Mouse (Mus musculus): ENCODE measurements around the gene Efl1. TPM values are rescaled to one million over a fixed set of nuclear protein-coding genes. Genes with fewer than 3 reads are reported as not detected.

The Efl1 gene
- total RNA-seq, 1 experiment from 2014 or later: 34.4 TPM

GRCm38 (mm10) chr7:82783693-82784092 lies 135.3 kb downstream of the Efl1 start:
- no peak for ATAC-seq (replicated peaks in 1 of 2; ENCODE audit: insufficient read depth in 1 of 2, low FRiP score in 2 of 2, low TSS enrichment in 1 of 2, low read depth in 1 of 2, poor library complexity in 2 of 2, severe bottlenecking in 2 of 2)

GRCm38 (mm10) chr7:82785335-82785934 lies 137.0 kb downstream of the Efl1 start:
- ATAC-seq (replicated peaks in 1 of 2; ENCODE audit: insufficient read depth in 1 of 2, low FRiP score in 2 of 2, low TSS enrichment in 1 of 2, low read depth in 1 of 2, poor library complexity in 2 of 2, severe bottlenecking in 2 of 2): no peak

- ATAC-seq (replicated peaks in 1 of 2; ENCODE audit: insufficient read depth in 1 of 2, low FRiP score in 2 of 2, low TSS enrichment in 1 of 2, low read depth in 1 of 2, poor library complexity in 2 of 2, severe bottlenecking in 2 of 2): no peak
Observed at GRCm38 (mm10) chr7:82785970-82786647, 137.7 kb downstream of the Efl1 start.

- ATAC-seq (replicated peaks in 1 of 2; ENCODE audit: insufficient read depth in 1 of 2, low FRiP score in 2 of 2, low TSS enrichment in 1 of 2, low read depth in 1 of 2, poor library complexity in 2 of 2, severe bottlenecking in 2 of 2): no peak
Observed at GRCm38 (mm10) chr7:82792644-82793043, 144.2 kb downstream of the Efl1 start.

- ATAC-seq (replicated peaks in 1 of 2; ENCODE audit: insufficient read depth in 1 of 2, low FRiP score in 2 of 2, low TSS enrichment in 1 of 2, low read depth in 1 of 2, poor library complexity in 2 of 2, severe bottlenecking in 2 of 2): no peak
Observed at GRCm38 (mm10) chr7:82793111-82793510, 144.7 kb downstream of the Efl1 start.

- ATAC-seq (replicated peaks in 1 of 2; ENCODE audit: insufficient read depth in 1 of 2, low FRiP score in 2 of 2, low TSS enrichment in 1 of 2, low read depth in 1 of 2, poor library complexity in 2 of 2, severe bottlenecking in 2 of 2): no peak
Observed at GRCm38 (mm10) chr7:82794542-82794941, 146.1 kb downstream of the Efl1 start.

GRCm38 (mm10) chr7:82802206-82802605 lies 153.8 kb downstream of the Efl1 start:
- ATAC-seq (replicated peaks in 1 of 2; ENCODE audit: insufficient read depth in 1 of 2, low FRiP score in 2 of 2, low TSS enrichment in 1 of 2, low read depth in 1 of 2, poor library complexity in 2 of 2, severe bottlenecking in 2 of 2): peak; percentile 42 to 48; a peak in 3 of 4 replicates

DNA sequence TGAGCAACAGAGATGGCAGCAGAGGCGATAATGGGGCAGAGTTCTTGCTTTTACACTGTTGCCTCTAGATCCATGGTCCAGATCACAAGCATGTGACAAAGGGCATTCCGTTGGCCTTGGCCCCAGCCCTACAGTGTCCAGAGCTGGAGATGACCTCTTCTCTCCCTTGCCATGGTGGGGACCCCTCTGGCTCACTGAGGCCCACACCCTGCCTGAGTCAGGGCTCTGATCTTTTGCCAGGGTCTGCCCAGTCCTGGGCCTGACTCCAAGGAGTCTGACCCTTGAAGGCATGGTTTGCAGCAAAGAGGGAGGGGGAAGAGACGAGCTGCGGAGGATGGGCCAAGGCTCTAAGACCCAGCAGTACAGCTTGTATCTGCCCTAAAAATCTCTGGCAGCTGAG lies 159.8 kb downstream of the Efl1 start:
- ATAC-seq (replicated peaks in 1 of 2; ENCODE audit: insufficient read depth in 1 of 2, low FRiP score in 2 of 2, low TSS enrichment in 1 of 2, low read depth in 1 of 2, poor library complexity in 2 of 2, severe bottlenecking in 2 of 2): no peak

DNA sequence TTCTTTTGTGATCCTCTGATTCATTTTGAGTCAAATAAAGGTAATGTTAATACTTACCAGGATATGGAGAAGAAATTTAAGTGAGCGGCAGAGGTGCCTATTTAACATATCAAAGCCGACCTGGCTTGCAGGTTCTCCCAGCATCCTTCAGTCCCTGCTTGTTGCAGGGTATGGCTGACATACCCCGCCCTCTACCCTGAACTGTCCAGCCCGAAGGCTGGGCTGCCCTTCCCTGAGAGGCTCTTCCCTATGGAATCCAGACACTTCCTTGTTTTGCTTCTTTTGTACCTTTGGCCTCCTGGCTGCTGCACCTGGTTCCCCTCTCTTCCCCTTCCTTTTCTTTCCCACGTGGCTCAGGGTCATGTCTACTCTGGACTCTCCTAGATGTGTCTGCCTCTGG lies 160.7 kb downstream of the Efl1 start:
- ATAC-seq (replicated peaks in 1 of 2; ENCODE audit: insufficient read depth in 1 of 2, low FRiP score in 2 of 2, low TSS enrichment in 1 of 2, low read depth in 1 of 2, poor library complexity in 2 of 2, severe bottlenecking in 2 of 2): no peak

DNA sequence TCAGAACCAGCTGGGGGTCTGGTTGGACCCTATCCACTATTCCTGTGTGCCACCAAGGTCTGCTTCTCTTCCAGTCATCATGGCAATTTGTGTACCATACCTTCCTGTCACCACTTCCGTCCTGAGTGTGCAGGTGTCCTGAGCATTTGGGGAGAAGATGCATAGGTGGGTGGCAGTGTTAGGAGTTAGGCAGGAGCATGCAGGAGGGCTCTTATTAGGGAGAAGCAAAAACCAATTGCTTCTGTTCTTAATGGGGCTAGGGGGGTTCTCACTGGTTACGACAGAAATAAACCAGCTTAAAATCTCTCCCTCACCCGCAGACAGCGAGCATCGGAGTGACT lies 162.4 kb downstream of the Efl1 start:
- no peak for ATAC-seq (replicated peaks in 1 of 2; ENCODE audit: insufficient read depth in 1 of 2, low FRiP score in 2 of 2, low TSS enrichment in 1 of 2, low read depth in 1 of 2, poor library complexity in 2 of 2, severe bottlenecking in 2 of 2)

GRCm38 (mm10) chr7:82811140-82811851 lies 162.9 kb downstream of the Efl1 start:
- ATAC-seq (replicated peaks in 1 of 2; ENCODE audit: insufficient read depth in 1 of 2, low FRiP score in 2 of 2, low TSS enrichment in 1 of 2, low read depth in 1 of 2, poor library complexity in 2 of 2, severe bottlenecking in 2 of 2): no peak

GRCm38 (mm10) chr7:82812186-82813155 lies 164.1 kb downstream of the Efl1 start:
- ATAC-seq (replicated peaks in 1 of 2; ENCODE audit: insufficient read depth in 1 of 2, low FRiP score in 2 of 2, low TSS enrichment in 1 of 2, low read depth in 1 of 2, poor library complexity in 2 of 2, severe bottlenecking in 2 of 2): no peak

DNA sequence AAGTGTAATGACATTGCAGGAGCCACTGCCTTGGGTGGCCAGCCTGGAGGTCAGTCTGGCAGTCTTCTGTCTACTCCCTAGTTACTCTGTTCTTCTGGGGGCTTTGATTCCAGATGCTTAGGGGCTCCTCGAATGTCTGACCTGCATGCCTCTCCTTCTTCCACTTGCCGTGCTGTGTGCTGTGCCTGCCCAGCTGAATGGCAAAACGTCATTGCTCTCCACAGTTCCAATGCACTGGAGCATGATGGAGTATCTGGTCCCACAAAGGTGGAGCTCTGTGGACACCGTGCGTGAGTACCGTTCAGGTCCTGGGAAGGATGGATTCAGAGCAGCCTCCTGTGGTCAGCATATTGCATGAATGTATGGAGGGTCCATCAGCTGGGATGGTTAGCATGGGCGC lies 171.1 kb downstream of the Efl1 start:
- ATAC-seq (replicated peaks in 1 of 2; ENCODE audit: insufficient read depth in 1 of 2, low FRiP score in 2 of 2, low TSS enrichment in 1 of 2, low read depth in 1 of 2, poor library complexity in 2 of 2, severe bottlenecking in 2 of 2): no peak

- ATAC-seq (replicated peaks in 1 of 2; ENCODE audit: insufficient read depth in 1 of 2, low FRiP score in 2 of 2, low TSS enrichment in 1 of 2, low read depth in 1 of 2, poor library complexity in 2 of 2, severe bottlenecking in 2 of 2): peak in 1 of 2 experiments; percentile 29; a peak in 1 of 4 replicates
Observed at GRCm38 (mm10) chr7:82820661-82821060, 172.2 kb downstream of the Efl1 start.

GRCm38 (mm10) chr7:82821501-82821900 lies 173.1 kb downstream of the Efl1 start:
- ATAC-seq (replicated peaks in 1 of 2; ENCODE audit: insufficient read depth in 1 of 2, low FRiP score in 2 of 2, low TSS enrichment in 1 of 2, low read depth in 1 of 2, poor library complexity in 2 of 2, severe bottlenecking in 2 of 2): no peak

GRCm38 (mm10) chr7:82822528-82822927 lies 174.1 kb downstream of the Efl1 start:
- ATAC-seq (replicated peaks in 1 of 2; ENCODE audit: insufficient read depth in 1 of 2, low FRiP score in 2 of 2, low TSS enrichment in 1 of 2, low read depth in 1 of 2, poor library complexity in 2 of 2, severe bottlenecking in 2 of 2): peak in 1 of 2 experiments; percentile 74; a peak in 1 of 4 replicates

Measured in hematopoietic stem cell, adult 5-6 weeks (primary cell).